Mouse (Mus musculus) myocyte (in vitro differentiated cells): ENCODE measurements around the gene Slc25a45. TPM values are rescaled to one million over a fixed set of nuclear protein-coding genes. Genes with fewer than 3 reads are reported as not detected.

Source experiments
- H3K27me3 ChIP-seq: one replicate; pipeline ENCODE4 v1.6.1; 2011; ENCODE audit not compliant: control insufficient read depth, insufficient read depth, insufficient read length
- H3K36me3 ChIP-seq: one replicate; pipeline ENCODE4 v1.6.1; 2011; ENCODE audit not compliant: control insufficient read depth, insufficient read depth
- H3K4me2 ChIP-seq: one replicate; pipeline ENCODE4 v1.6.1; 2011; ENCODE audit warnings: low read depth, control low read depth
- H3K4me3 ChIP-seq: one replicate; pipeline ENCODE4 v1.5.1; 2011; ENCODE audit warnings: mild to moderate bottlenecking, control low read depth, moderate library complexity
- H3K79me2 ChIP-seq: one replicate; pipeline ENCODE4 v1.6.1; 2011; ENCODE audit not compliant: control insufficient read depth, insufficient read depth
- H3ac ChIP-seq: one replicate; pipeline ENCODE4 v1.6.1; 2011; ENCODE audit not compliant: control insufficient read depth, insufficient read length
- CEBPB ChIP-seq: IDR thresholded peaks from 2 replicates; pipeline ENCODE4 v1.6.1; 2011; ENCODE audit warnings: mild to moderate bottlenecking, moderate library complexity; ENCODE audit not compliant: poor library complexity, insufficient read depth, severe bottlenecking
- E2F4 ChIP-seq: IDR thresholded peaks from one replicate; pipeline ENCODE4 v1.6.1; 2011; ENCODE audit warnings: mild to moderate bottlenecking, control low read depth, moderate library complexity; ENCODE audit not compliant: insufficient read depth
- MAX ChIP-seq: IDR thresholded peaks from one replicate; pipeline ENCODE4 v1.6.1; 2011; ENCODE audit warnings: low read depth, mild to moderate bottlenecking, control low read depth
- MYOD1 ChIP-seq, 3 experiments: IDR thresholded peaks; one replicate each; pipeline ENCODE4 v1.6.1; 2011; ENCODE audit warnings: control low read depth in 2 of 3, low read depth in 2 of 3, mild to moderate bottlenecking in 2 of 3, moderate library complexity in 1 of 3; ENCODE audit not compliant: insufficient read length in 2 of 3, control insufficient read depth in 1 of 3
- MYOG ChIP-seq, 3 experiments: IDR thresholded peaks; one replicate each; pipeline ENCODE4 v1.6.1; 2011; ENCODE audit warnings: control low read depth in 2 of 3, low read depth in 2 of 3, mild to moderate bottlenecking in 2 of 3; ENCODE audit not compliant: insufficient read length in 2 of 3, control insufficient read depth in 1 of 3, insufficient read depth in 1 of 3
- POLR2A ChIP-seq: IDR thresholded peaks from one replicate; pipeline ENCODE4 v1.6.1; 2011; ENCODE audit warnings: low read depth, mild to moderate bottlenecking, control low read depth, moderate library complexity; ENCODE audit not compliant: insufficient read length
- POLR2AphosphoS2 ChIP-seq: IDR thresholded peaks from one replicate; pipeline ENCODE4 v1.6.1; 2011; ENCODE audit warnings: low read depth, control low read depth; ENCODE audit not compliant: insufficient read length
- REST ChIP-seq: IDR thresholded peaks from one replicate; pipeline ENCODE4 v1.6.1; 2011; ENCODE audit warnings: mild to moderate bottlenecking, control low read depth, moderate library complexity; ENCODE audit not compliant: insufficient read depth, insufficient read length
- SRF ChIP-seq: IDR thresholded peaks from one replicate; pipeline ENCODE4 v1.6.1; 2011; ENCODE audit warnings: low read depth; ENCODE audit not compliant: control insufficient read depth, insufficient read length
- TCF12 ChIP-seq: IDR thresholded peaks from one replicate; pipeline ENCODE4 v1.6.1; 2011; ENCODE audit warnings: mild to moderate bottlenecking, control low read depth; ENCODE audit not compliant: poor library complexity, insufficient read depth, severe bottlenecking
- TCF3 ChIP-seq: IDR thresholded peaks from one replicate; pipeline ENCODE4 v1.6.1; 2011; ENCODE audit warnings: low read depth, control low read depth; ENCODE audit not compliant: insufficient read length
- USF1 ChIP-seq: IDR thresholded peaks from one replicate; pipeline ENCODE4 v1.6.1; 2011; ENCODE audit warnings: low read depth, mild to moderate bottlenecking, control low read depth, moderate library complexity
- polyA plus RNA-seq: library from polyadenylated mRNA; unstranded; fragments of >200 nt; fragmentation: generic; extraction: Trizol; gene quantifications from one replicate; pipeline ENCODE4 v1.2.1, GENCODE M21; 2012; ENCODE audit warnings: missing spikeins

Gene Slc25a45
- polyA plus RNA-seq, 1 experiment, result 5.2 TPM

DNA sequence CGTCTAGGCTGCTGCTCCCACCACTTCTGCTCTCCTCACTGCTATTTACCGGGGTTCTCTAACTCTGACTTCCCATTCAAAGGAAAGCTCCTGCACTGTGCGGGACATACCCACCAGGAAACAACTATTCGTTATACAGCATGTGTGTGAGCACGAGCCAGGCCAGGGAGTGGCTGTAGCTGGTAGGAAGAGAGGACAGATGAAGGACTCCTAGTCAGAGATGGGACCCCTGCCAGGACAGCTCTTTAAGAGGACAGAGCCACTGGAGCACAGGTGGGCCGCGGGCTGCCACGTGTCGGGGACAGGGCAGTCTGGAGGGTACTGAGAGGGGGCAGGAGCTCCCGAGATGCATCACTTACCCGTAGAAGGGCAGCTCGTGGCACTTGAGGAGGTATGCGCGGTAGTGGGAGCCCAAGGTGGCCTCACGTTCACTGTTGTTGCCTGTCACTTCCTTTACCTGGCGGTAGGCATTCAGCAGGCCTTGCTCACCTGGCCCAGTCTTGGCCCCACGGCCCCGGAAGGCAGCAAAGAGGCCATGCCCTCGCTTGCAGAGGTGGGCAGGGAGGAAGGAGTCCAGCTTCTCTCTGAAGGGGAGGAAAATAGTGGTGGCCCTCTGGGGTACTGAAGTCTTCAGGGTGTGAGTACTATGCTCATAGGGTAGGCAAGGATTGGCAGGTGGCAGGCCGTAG is 12.8 kb upstream of the Slc25a45 start:
- Histone ChIP-seq H3K4me2 (no peak overlapping the region), H3K36me3 (peaks cover 16% of the 10 kb centered on the region), H3K27me3 (no peaks in the 10 kb centered on the region), H3K79me2 (no peaks in the 10 kb centered on the region), H3K4me3 (no peak overlapping the region), H3ac (no peak overlapping the region)
- TF ChIP-seq MYOD1 (IDR thresholded peaks at IDR 0.05; ENCODE audit: control insufficient read depth in 1 of 3, insufficient read length in 2 of 3, low read depth in 2 of 3) (no peak), TCF12 (no peak), USF1 (no peak), MYOG (IDR thresholded peaks at IDR 0.05; ENCODE audit: control insufficient read depth in 1 of 3, insufficient read depth in 1 of 3, insufficient read length in 2 of 3, low read depth in 2 of 3) (no peak), POLR2AphosphoS2 (no peak), REST (no peak), E2F4 (no peak), SRF (no peak), CEBPB (no peak), MAX (no peak), POLR2A (no peak), TCF3 (no peak)

DNA sequence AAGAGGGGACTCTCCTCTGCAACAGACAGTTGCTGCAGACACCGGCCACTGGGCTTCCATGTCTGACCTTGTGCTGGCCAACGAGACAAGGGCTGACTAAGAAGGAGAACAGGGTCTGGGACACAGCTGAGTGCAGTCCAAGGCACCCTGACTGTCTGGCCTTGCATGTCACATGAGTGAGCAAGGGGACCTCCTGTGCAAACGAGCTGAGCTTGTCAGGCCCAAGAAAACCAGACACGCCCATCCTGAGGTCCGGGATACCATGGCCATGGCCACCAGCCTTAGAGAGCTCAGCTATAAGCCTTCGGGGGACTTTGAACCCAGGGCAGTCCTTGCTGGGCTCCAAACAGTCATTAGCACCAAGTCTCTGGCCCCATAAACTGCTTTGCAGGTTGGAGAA is 9.5 kb upstream of the Slc25a45 start:
- H3K79me2 ChIP-seq, result peaks cover 5% of the 10 kb centered on the region
- peaks cover 15% of the 10 kb centered on the region for H3K36me3 ChIP-seq
- H3K4me2 ChIP-seq, result no peak overlapping the region
- H3ac ChIP-seq, result no peak overlapping the region
- H3K27me3 ChIP-seq, result no peaks in the 10 kb centered on the region
- no peak overlapping the region for H3K4me3 ChIP-seq
- no peak for TF ChIP-seq USF1
- TF ChIP-seq MYOD1 (IDR thresholded peaks at IDR 0.05; ENCODE audit: control insufficient read depth in 1 of 3, insufficient read length in 2 of 3, low read depth in 2 of 3), result no peak
- no peak for TF ChIP-seq REST

GRCm38 (mm10) chr19:5871273-5871672 is 6.3 kb upstream of the Slc25a45 start:
- H3K27me3 ChIP-seq, result no peaks in the 10 kb centered on the region
- H3K4me2 ChIP-seq, result peak overlapping the region; percentile 24
- H3K79me2 ChIP-seq, result peaks cover 24% of the 10 kb centered on the region
- H3K36me3 ChIP-seq, result peaks cover 11% of the 10 kb centered on the region
- H3K4me3 ChIP-seq, result no peak overlapping the region
- TF ChIP-seq POLR2A (no peak), TCF12 (no peak), MYOD1 (IDR thresholded peaks at IDR 0.05; ENCODE audit: control insufficient read depth in 1 of 3, insufficient read length in 2 of 3, low read depth in 2 of 3) (no peak), MAX (no peak), TCF3 (no peak)
- no peak overlapping the region for H3ac ChIP-seq

GRCm38 (mm10) chr19:5871683-5872082 is 5.9 kb upstream of the Slc25a45 start:
- peaks cover 24% of the 10 kb centered on the region for H3K79me2 ChIP-seq
- TF ChIP-seq POLR2AphosphoS2, result no peak
- no peak for TF ChIP-seq USF1
- TF ChIP-seq TCF12, result no peak
- no peak for TF ChIP-seq MYOD1 (IDR thresholded peaks at IDR 0.05; ENCODE audit: control insufficient read depth in 1 of 3, insufficient read length in 2 of 3, low read depth in 2 of 3)
- no peak for TF ChIP-seq CEBPB
- no peak for TF ChIP-seq POLR2A
- no peak for TF ChIP-seq E2F4
- peak overlapping the region; percentile 34 for H3K4me2 ChIP-seq
- no peaks in the 10 kb centered on the region for H3K27me3 ChIP-seq
- no peak overlapping the region for H3K4me3 ChIP-seq
- peaks cover 11% of the 10 kb centered on the region for H3K36me3 ChIP-seq
- H3ac ChIP-seq, result no peak overlapping the region

DNA sequence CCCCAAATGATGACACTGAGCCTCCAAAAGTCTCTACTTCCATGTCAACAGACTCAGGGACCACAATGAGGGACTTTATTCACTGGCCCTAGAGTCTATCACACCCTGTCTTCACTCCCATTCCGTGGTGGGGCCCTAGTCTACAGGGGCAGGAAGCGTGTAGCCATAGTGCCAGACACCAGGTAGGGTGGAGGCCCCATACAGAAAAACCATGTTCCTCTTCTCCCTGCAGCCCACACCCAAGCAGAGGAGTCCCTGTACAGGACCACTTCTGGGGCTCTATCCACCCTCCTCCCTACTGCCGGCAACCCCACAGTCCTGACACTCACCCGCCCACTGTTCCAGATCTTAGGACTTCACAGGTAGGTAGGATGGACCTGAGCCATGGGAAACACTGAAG is 5.1 kb upstream of the Slc25a45 start:
- Histone ChIP-seq H3K27me3 (no peaks in the 10 kb centered on the region), H3K4me3 (no peak overlapping the region), H3ac (no peak overlapping the region), H3K79me2 (peaks cover 24% of the 10 kb centered on the region), H3K36me3 (peaks cover 11% of the 10 kb centered on the region), H3K4me2 (no peak overlapping the region)
- no peak for TF ChIP-seq TCF12
- TF ChIP-seq CEBPB, result no peak
- TF ChIP-seq MYOG (IDR thresholded peaks at IDR 0.05; ENCODE audit: control insufficient read depth in 1 of 3, insufficient read depth in 1 of 3, insufficient read length in 2 of 3, low read depth in 2 of 3), result no peak
- no peak for TF ChIP-seq REST
- TF ChIP-seq TCF3, result no peak
- no peak for TF ChIP-seq POLR2AphosphoS2
- TF ChIP-seq MYOD1 (IDR thresholded peaks at IDR 0.05; ENCODE audit: control insufficient read depth in 1 of 3, insufficient read length in 2 of 3, low read depth in 2 of 3), result no peak
- no peak for TF ChIP-seq SRF
- no peak for TF ChIP-seq USF1
- TF ChIP-seq E2F4, result no peak
- TF ChIP-seq POLR2A, result no peak
- no peak for TF ChIP-seq MAX
